Mouse (Mus musculus) C2C12 (cell line): ENCODE results near the gene Grin2a.

Experiments used
- CEBPB ChIP-seq: IDR thresholded peaks from one replicate; pipeline ENCODE4 v1.6.1; 2011; ENCODE audit warnings: low read depth, mild to moderate bottlenecking, control low read depth, moderate library complexity
- CTCF ChIP-seq: IDR thresholded peaks from one replicate; pipeline ENCODE4 v1.5.1; 2011; ENCODE audit not compliant: control insufficient read depth, insufficient read depth, insufficient read length
- USF1 ChIP-seq: IDR thresholded peaks from one replicate; pipeline ENCODE4 v1.6.1; 2011; ENCODE audit warnings: low read depth, mild to moderate bottlenecking, control low read depth, moderate library complexity

- no peak for TF ChIP-seq CTCF
- no peak for TF ChIP-seq CEBPB
- no peak for TF ChIP-seq USF1
These were observed 195.1 kb downstream of the Grin2a start for GRCm38 (mm10) chr16:9800221-9800620.
